Mouse (Mus musculus) frontal cortex, adult 2 months (tissue): ENCODE measurements around the gene Mxra7. TPM values are rescaled to one million over a fixed set of nuclear protein-coding genes. Genes with fewer than 3 reads are reported as not detected.
A peak's percentile ranks its signal among the peaks of the same experiment; 100 is the strongest.

Experiments used
- DNase-seq, 2 experiments: peaks; one replicate each; pipeline ENCODE4 v3.0.0; 2022; ENCODE audit warnings: low spot score in 1 of 2; ENCODE audit errors: extremely low spot score in 1 of 2
- polyA plus RNA-seq: library from polyadenylated mRNA; depleted of rRNA; stranded (reverse); fragments of >200 nt; gene quantifications from 2 replicates; pipeline ENCODE4 v1.2.3, GENCODE M21; 2012; rRNA removed

Mxra7 gene
- polyA plus RNA-seq, 1 experiment = 13.1 TPM

DNA sequence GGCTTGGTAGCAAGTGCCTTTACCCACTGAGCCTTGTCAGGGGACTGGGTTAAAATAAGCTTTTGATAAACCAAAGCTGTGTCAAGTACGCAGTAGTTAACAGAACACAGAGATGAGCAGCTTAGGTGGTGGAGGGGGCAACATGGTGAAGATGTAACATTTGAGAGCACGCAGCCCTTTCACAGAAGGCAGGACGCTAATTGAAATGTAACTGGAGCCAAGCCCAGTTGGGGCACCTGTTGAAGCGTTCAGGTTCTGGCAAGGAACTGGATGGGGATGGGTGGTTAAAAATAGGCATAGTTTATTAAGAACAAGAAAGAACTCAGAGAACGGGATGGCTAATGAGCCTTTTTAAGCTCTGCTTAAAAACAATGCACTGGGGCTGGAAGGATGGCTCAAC is 28.5 kb downstream of the Mxra7 start:
- DNase-seq = no peak

DNA sequence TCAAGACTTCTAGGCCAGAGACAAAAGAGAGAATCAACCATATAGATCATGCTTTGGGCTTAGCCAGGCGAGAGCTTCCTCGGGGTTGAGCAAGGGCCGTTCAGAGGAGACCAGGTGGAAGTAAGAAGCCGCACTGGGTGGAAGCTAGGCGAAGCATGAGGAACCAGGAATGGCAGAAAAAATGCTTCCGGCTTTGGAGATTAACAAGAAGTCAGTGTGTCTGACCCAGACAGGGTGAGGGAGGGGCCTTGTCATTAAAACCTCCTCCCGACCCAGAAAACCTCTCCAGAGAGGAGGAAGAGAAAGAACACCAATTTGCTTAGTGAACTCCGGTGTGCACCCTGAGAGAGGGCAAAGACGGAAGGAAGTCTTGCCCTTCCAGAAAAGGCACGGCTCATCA is 43.6 kb downstream of the Mxra7 start:
- no peak for DNase-seq

DNA sequence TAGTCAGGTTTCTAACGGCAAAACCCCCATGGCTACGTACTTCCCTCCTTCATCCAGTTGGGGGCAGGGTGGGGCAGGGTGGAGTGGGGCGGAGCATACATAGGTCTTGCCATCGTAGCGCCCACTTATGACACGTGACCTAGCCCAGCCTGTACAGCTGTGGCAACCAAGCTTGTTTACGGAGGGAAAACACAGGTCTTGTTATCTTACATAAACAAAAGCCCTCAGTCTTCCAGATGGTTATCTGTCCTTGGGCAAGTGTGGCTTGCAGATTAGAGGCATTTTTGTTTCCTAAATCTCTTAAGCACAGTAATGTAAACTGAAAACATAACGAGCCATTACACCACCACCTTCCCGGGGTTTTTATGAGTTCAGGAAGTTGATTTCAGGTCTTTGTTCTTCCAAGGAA is 45.1 kb downstream of the Mxra7 start:
- DNase-seq = no peak

DNA sequence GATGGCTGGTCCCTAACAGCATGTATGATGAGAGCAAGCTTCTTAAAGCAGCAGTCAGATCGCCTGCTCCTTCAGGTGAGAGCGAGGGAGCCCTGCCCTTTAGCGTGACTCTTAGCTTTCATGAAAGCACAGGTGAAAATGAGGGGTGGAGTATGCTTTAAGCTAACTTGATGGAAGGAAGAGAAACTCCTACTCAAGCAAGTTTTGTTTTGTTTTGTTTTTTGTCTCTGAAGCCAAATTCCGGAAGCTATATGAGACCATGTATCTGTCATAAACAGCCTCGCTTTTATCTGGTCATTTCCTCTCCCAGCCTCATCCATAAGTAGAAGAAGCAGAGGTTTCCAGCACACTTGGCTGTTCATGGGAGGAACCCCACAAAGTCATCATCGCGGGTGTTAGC is 52.4 kb downstream of the Mxra7 start, which contains the start of gene St6galnac1:
TSS of gene St6galnac1 (minus strand) at position 101 of the 400 bp plus-strand sequence.
- DNase-seq = no peak

DNA sequence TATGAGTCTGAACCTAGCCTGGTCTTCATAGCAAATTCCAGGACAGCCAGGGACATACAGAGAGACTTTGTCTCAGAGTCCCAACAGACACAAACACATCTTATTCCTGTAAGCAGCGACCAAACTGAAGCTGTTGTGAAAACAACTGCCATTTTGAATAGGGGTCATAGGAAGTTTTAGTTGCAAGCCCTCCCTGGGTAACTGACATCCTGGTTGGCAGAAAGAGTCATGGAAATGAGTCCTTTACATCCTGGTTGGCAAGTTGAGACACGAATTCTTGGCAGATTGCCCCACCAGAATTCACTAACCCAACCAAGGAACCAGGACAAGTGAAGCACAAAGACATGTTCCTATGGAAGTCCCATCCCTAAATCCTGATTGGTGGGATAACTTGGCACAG is 54.6 kb downstream of the Mxra7 start:
- no peak for DNase-seq

DNA sequence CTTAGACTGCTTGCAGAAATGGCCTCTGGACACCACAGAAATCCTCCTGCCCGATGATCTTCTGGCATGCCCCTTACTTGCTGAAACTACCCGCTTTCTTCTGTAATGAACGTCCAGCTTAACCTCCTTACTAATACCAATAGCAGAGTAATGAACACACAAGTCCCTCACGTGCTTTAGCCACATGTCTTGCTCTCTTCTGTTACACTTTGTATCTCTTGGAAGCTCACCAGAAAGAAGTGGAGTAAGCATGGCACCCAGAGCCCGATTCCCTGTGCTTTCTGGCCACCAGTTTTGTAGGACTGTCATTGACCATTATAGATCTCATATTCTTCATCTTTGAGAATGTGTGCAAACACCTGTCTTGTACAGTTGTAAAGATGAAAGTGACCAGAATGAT is 58.0 kb downstream of the Mxra7 start:
- no peak for DNase-seq

DNA sequence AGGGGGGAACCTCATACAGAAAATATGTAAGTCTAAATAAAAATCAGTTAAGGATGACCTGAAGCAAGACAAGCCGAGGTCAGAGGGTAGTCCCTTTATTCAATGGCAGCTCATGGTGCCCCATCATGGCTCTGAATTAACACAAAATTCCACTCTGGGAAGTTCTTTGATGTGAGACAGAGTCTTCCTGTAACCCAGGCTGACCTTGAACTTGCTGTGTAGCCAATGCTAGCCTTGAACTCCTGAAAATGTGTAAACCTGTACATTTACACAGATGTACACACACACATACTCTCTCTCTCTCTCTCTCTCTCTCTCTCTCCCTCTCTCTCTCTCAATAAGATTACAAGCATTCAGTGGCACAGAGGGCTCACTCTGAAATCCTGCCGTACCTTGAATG is 62.9 kb downstream of the Mxra7 start:
- DNase-seq = no peak

DNA sequence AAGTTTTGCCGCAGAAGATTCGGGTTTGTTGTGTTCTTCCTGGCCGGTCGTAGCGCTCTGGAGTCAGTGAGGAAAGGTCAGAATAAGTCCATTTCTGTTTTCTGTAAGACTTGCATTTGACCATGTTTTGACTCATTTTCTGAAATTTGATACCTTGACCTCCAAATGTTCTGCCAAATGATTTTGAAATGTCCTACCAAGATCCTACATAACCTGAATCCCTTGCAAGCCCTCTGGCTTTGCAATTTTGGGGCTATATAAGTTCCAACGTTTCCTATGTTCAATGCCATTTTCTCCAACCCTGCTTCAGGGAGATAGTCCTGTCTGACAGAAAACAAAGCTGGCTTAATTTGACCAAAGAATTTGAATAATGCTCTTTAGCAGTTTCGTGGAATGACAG is 63.5 kb downstream of the Mxra7 start:
- DNase-seq = no peak

DNA sequence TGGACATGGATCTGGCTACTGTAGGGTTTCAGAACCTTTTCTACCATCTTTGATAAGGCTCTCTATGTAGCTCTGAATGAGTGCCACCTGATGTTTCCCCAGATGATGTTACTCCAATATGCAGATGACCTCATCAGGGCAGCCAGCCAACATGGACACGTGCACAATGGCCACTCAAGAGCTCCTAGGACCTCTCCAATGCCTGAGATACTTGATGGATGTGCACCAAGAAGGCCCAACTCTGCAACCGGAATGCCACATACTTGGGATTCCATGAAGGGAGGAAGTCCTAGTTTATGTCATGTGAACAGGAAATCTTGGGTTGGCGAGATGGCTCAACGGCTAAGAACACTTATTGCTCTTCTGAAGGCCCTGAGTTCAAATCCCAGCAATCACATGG is 72.7 kb downstream of the Mxra7 start:
- no peak for DNase-seq

DNA sequence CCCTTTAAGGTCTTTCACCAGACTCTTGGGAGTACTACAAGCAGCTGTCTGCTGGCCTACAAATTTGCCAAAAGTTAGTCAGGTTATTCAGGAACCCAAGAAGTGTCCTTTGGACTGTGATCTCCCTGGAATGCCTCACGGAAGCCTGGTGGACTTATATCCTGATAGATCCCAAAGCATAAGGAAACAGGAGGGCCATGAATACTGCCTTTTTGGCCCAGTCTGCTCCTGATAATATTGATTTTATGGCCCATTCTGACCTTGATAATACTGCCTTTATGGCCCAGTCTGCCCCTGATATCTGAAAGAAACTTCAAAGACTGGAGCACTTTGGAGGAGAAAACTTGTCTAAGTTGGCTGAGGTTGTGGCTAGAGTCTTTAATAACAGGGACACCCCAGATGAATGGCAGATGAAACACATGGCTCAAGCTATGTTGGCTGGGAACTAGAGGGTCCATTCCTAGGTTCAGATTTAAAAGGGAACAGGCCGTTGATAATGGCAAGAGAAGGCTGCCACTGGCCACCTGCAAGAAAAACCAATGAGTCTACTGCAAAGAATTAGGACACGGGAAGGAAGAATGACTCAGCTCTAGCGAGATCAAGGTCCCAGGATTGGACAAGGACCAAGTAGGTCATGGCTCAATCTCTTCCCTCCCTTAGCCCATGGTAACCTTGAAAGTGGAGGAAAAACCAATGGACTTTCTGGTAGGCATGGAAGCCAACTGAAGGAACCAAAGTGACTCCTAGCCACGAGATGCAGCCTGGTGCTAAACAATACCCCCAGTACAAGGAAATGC is 74.0 kb downstream of the Mxra7 start:
- peak in 1 of 2 experiments; percentile 3 for DNase-seq

Other genes with a start within 250 kb of the Mxra7 start
- 77.1 and 86.0 TPM in 2 replicates for gene Ube2o, start 246.6 kb downstream of the Mxra7 start, polyA plus RNA-seq
- 2.1 and 2.8 TPM in 2 replicates for gene Aanat, start 241.6 kb downstream of the Mxra7 start, polyA plus RNA-seq
- 1.8 and 2.0 TPM in 2 replicates for gene Rhbdf2, start 201.0 kb downstream of the Mxra7 start, polyA plus RNA-seq
- gene Prcd, start 174.5 kb downstream of the Mxra7 start, polyA plus RNA-seq = 5.7 and 6.4 TPM in 2 replicates
- 55.3 and 57.6 TPM in 2 replicates for gene Cygb, start 173.7 kb downstream of the Mxra7 start, polyA plus RNA-seq
- gene St6galnac1, start 52.5 kb downstream of the Mxra7 start, polyA plus RNA-seq = not detected in 2 replicates
- 36.6 and 39.8 TPM in 2 replicates for gene Mettl23, start 15.2 kb upstream of the Mxra7 start, polyA plus RNA-seq
- gene Jmjd6, start 15.4 kb upstream of the Mxra7 start, polyA plus RNA-seq = 24.4 and 25.0 TPM in 2 replicates
- gene Mfsd11, start 24.4 kb upstream of the Mxra7 start, polyA plus RNA-seq = 37.9 and 41.2 TPM in 2 replicates
- 324 and 333 TPM in 2 replicates for gene Srsf2, start 25.0 kb upstream of the Mxra7 start, polyA plus RNA-seq
- gene Mgat5b, start 90.8 kb upstream of the Mxra7 start, polyA plus RNA-seq = 60.5 and 69.0 TPM in 2 replicates